Mouse (Mus musculus) heart, embryonic 15.5 days (tissue): ENCODE data around the gene Gm42372. TPM values are rescaled to one million over a fixed set of nuclear protein-coding genes. Genes with fewer than 3 reads are reported as not detected.

Source experiments
- ATAC-seq: fragments of 200-750 bp; cut with Nextera tagmentation; replicated peaks from 2 replicates; pipeline ENCODE4 v1.8.0; 2017; ENCODE audit warnings: low read depth, moderate TSS enrichment; ENCODE audit not compliant: insufficient number of reproducible peaks, insufficient read depth, low FRiP score
- H3K27ac ChIP-seq: fragments of 300-500 bp; sonication (generic); 2 replicates; pipeline ENCODE4 v1.5.1; 2015; ENCODE audit warnings: mild to moderate bottlenecking, inconsistent platforms
- H3K27me3 ChIP-seq: fragments of 300-500 bp; sonication (generic); 2 replicates; pipeline ENCODE4 v1.6.1; 2015; ENCODE audit warnings: inconsistent platforms
- H3K36me3 ChIP-seq: fragments of 300-500 bp; sonication (generic); 2 replicates; pipeline ENCODE4 v1.6.1; 2015; ENCODE audit warnings: mild to moderate bottlenecking, inconsistent platforms
- H3K4me1 ChIP-seq: fragments of 300-500 bp; sonication (generic); replicated peaks from 2 replicates; pipeline ENCODE4 v1.6.1; 2015; ENCODE audit warnings: inconsistent platforms
- H3K4me2 ChIP-seq: fragments of 300-500 bp; sonication (generic); 2 replicates; pipeline ENCODE4 v1.6.1; 2015; ENCODE audit warnings: inconsistent platforms, mild to moderate bottlenecking, moderate library complexity
- H3K4me3 ChIP-seq: fragments of 300-500 bp; sonication (generic); 2 replicates; pipeline ENCODE4 v1.5.1; 2015; ENCODE audit warnings: mild to moderate bottlenecking, inconsistent platforms
- H3K9ac ChIP-seq: fragments of 300-500 bp; sonication (generic); 2 replicates; pipeline ENCODE4 v1.6.1; 2015; ENCODE audit warnings: mild to moderate bottlenecking, inconsistent platforms
- H3K9me3 ChIP-seq: fragments of 300-500 bp; sonication (generic); replicated peaks from 2 replicates; pipeline ENCODE4 v1.6.1; 2016; ENCODE audit warnings: inconsistent platforms
- WGBS: fragments of 180-500 bp; shearing (Covaris S2); methylation state at CpG from one replicate; pipeline ENCODE4 v1.1.7; 2015; ENCODE audit warnings: mixed read lengths; 5-methylcytosine and 5-hydroxymethylcytosine counted together
- polyA plus RNA-seq: library from polyadenylated mRNA; unstranded; fragments of >200 nt; fragmentation: Nextera tagmentation; extraction: Ambion mirVana; gene quantifications from 2 replicates; pipeline ENCODE4 v1.2.1, GENCODE M21; 2015

The Gm42372 gene
- polyA plus RNA-seq, 1 experiment from 2014 or later = 0.05 TPM

DNA sequence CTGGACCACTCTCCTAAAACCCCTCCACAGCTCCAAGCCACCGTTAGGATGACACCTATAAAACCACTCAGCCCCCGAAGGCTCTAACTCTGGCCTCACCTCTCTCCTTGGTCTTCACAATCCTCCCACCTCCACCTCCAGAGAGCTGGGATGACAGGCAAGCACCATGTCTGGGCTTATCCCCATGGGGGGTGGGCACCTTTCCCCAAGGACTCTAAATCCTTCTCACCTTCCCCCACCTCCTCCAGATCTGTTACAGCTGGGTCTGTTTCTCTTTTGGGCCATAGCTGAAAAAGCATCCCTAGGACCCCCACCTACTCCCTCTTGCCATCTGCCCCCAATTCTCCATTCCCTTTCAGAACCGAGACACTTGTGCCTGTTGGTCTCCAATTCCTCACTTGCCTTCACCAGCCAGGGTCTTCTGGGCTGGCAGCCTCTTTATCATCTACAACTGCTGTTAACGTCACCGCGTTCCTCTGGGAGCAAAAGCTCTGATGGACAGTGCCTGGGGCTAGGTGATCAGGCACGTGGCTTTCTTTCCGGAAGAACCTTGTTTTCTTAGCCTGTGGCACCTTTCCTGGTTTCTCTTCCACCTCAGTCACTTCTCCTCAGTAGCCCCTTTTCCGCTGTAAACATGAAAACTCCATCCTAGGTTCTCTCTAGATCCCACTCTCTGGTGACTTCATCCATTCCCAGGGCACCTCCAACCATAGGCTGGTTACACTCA is 43.2 kb downstream of the Gm42372 start:
- H3K9ac ChIP-seq = peak overlapping the region; percentile 87
- H3K4me3 ChIP-seq = peak overlapping the region; percentile 82
- H3K4me2 ChIP-seq = peak overlapping the region; percentile 78
- H3K27me3 ChIP-seq = no peaks in the 10 kb centered on the region
- H3K36me3 ChIP-seq = peaks cover 14% of the 10 kb centered on the region
- peaks cover 60% of the 10 kb centered on the region for H3K4me1 ChIP-seq
- no peak for ATAC-seq
- no peaks in the 10 kb centered on the region for H3K9me3 ChIP-seq
- WGBS = 50% methylated on average over 9 of the region's 9 CpGs
- H3K27ac ChIP-seq = peak overlapping the region; percentile 88; the same call in 1 of the 2 replicates

DNA sequence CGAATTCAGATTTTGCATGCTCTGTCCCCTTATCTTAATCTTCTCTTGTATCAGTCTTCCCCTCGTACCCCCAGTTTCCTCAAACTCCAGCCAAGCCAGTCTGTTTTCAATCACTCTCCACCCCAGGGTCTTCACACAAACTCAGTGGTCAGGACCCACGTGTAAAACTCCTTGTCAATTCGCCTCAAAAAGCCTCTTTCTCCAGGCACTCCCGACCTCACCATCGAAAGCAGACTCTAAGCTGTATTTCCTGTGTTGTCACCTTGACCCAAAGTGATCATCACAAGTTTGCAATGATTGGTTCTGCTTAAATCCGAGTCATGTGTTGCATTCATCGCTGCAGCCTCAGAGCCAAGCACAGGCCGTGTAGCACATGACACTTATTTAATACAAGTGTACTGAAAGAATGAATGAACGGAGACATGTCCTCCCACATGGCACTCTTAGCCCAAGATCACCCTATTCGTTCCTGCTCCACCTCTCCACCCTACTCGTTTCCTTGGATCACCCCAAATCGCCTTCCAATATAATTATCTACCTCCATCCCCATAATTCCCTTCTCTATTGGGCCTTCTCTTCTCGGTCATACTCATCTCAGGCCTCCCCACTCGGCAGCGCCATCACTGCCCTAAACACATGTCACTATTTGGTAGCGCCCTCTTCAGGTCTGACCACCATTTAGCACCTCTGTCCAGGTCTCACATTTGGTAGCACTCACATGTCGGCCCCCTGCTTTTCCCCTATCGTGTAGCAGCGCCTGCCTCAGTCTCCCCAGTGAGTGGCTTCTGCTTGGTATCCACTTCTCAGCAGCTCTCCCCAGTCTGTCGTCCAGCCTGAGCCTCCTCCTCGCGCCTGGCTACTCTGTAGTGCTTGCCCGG is 44.1 kb downstream of the Gm42372 start:
- Histone ChIP-seq H3K4me3 (peak overlapping the region; percentile 82), H3K9me3 (no peaks in the 10 kb centered on the region), H3K9ac (peak overlapping the region; percentile 87), H3K4me1 (peaks cover 57% of the 10 kb centered on the region), H3K4me2 (peak overlapping the region; percentile 78), H3K27ac (peak overlapping the region; percentile 88), H3K27me3 (no peaks in the 10 kb centered on the region), H3K36me3 (peaks cover 12% of the 10 kb centered on the region)
- ATAC-seq = peak; percentile 25; the same call in 1 of the 2 replicates
- WGBS = 2% methylated on average over 24 of the region's 24 CpGs

DNA sequence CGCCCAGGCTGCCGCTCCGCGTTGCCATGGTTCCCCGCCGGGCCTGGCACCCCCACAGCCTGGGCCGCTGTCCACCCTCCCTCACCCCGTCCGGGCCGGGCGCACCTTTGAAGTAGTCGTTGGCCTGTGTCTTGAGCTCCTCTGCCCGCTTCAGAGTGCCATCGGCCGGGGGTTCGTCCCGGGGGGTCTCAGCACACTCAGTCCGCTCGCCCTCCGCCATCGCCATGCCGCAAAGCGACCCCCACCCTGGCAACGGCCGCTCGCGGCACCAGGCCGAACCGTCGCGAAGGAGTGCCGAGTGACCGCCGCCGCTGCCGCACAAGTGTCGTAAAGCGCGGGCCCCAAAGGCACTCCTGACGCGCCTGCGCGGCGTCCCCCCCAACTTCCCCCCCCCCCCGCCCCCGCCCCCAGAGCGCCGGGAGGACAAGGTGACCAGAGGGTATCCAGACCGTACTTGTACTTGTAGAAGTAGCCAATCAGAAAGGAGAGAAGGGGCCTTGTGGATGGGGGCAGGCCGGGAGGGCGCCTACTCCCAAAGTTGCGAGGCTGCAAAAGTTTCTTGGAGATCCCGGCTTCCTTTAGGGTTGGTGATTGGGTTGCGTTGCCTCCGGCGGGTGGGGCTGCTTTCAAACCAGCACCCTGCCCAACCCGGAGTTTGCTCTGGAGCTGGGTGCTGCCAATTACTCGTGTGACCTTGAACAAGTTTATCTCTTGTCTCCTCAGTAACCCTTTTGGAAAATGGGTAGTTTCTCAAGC is 44.9 kb downstream of the Gm42372 start, which contains the start of gene Ppp5c:
Ppp5c (minus strand) TSS at position 337 of the 756 bp plus-strand sequence.
- Histone ChIP-seq H3K36me3 (peaks cover 15% of the 10 kb centered on the region), H3K4me2 (peak within 1 kb of the TSS; percentile 78), H3K27me3 (no peaks in the 10 kb centered on the region), H3K9ac (peak within 1 kb of the TSS; percentile 87), H3K9me3 (no peaks in the 10 kb centered on the region), H3K4me1 (peaks cover 49% of the 10 kb centered on the region), H3K27ac (peak within 1 kb of the TSS; percentile 88), H3K4me3 (peak within 1 kb of the TSS; percentile 82)
- peak; percentile 78 for ATAC-seq
- WGBS = under 1% methylated on average over 56 of the region's 58 CpGs

DNA sequence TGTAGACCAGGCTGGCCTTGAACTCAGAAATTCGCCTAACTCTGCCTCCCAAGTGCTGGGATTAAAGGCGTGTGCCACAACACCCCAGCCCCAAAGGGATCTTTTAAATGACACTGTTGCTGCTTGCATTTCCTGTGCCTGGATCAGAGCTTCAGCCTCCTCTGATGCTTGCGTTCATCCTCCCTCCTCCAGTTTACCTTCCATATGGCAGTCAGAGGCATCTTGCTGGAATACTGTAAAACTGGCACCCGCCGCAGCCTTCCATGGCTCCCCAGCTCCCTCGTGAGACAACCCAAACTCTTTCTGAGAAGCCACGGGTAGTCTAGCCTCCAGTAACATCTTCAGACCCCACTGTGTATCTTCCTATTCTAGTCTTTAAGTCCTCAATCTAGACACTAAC is 46.0 kb downstream of the Gm42372 start:
- no peak overlapping the region for H3K9ac ChIP-seq
- WGBS = 77% methylated on average over 7 of the region's 7 CpGs
- peaks cover 38% of the 10 kb centered on the region for H3K4me1 ChIP-seq
- no peaks in the 10 kb centered on the region for H3K27me3 ChIP-seq
- no peaks in the 10 kb centered on the region for H3K9me3 ChIP-seq
- ATAC-seq = no peak
- H3K27ac ChIP-seq = peak overlapping the region; percentile 88
- H3K4me2 ChIP-seq = no peak overlapping the region
- peaks cover 25% of the 10 kb centered on the region for H3K36me3 ChIP-seq
- no peak overlapping the region for H3K4me3 ChIP-seq

DNA sequence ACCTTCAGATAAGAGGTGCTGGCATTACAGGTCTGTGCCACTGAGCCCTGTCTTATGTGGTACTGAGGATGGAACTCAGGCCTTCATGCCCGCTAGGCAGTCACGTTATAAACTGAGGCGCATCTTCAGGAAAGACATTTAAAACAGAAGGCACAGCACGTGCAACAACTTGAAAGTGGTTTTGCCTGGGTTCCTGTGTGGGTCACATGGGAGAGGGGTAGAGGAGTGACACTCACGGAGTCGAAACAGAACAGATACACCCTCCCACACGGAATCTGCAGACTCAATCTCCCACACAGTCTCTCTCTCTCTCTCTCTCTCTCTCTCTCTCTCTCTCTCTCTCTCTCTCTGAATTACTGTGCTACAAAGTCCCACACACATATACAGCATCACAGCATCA is 47.4 kb downstream of the Gm42372 start:
- no peak overlapping the region for H3K27ac ChIP-seq
- peaks cover 25% of the 10 kb centered on the region for H3K4me1 ChIP-seq
- H3K9ac ChIP-seq = no peak overlapping the region
- no peaks in the 10 kb centered on the region for H3K27me3 ChIP-seq
- WGBS = 61% methylated on average over 7 of the region's 7 CpGs
- H3K36me3 ChIP-seq = peaks cover 38% of the 10 kb centered on the region
- H3K4me3 ChIP-seq = no peak overlapping the region
- no peak overlapping the region for H3K4me2 ChIP-seq
- no peaks in the 10 kb centered on the region for H3K9me3 ChIP-seq
- no peak for ATAC-seq

Other genes with a start within 250 kb of the Gm42372 start
- 194 and 219 TPM in 2 replicates for gene Ap2s1, start 244.7 kb upstream of the Gm42372 start, polyA plus RNA-seq
- 40.2 and 46.4 TPM in 2 replicates for gene Slc1a5, start 201.7 kb upstream of the Gm42372 start, polyA plus RNA-seq
- 73.9 and 90.0 TPM in 2 replicates for gene Strn4, start 167.2 kb upstream of the Gm42372 start, polyA plus RNA-seq
- 30.8 and 32.7 TPM in 2 replicates for gene Fkrp, start 166.4 kb upstream of the Gm42372 start, polyA plus RNA-seq
- 9.9 and 13.3 TPM in 2 replicates for gene Prkd2, start 140.2 kb upstream of the Gm42372 start, polyA plus RNA-seq
- gene Dact3, start 107.8 kb upstream of the Gm42372 start, polyA plus RNA-seq = 5.8 and 7.0 TPM in 2 replicates
- 4.2 and 5.2 TPM in 2 replicates for gene Gng8, start 91.3 kb upstream of the Gm42372 start, polyA plus RNA-seq
- gene Ptgir, start 76.6 kb upstream of the Gm42372 start, polyA plus RNA-seq = 0.86 and 1.2 TPM in 2 replicates
- 96.4 and 98.4 TPM in 2 replicates for gene Calm3, start 59.0 kb upstream of the Gm42372 start, polyA plus RNA-seq
- gene Pnmal2, start 38.4 kb upstream of the Gm42372 start, polyA plus RNA-seq = 4.7 and 6.2 TPM in 2 replicates
- 0.05 and 0.24 TPM in 2 replicates for gene Pnmal1, start 23.4 kb upstream of the Gm42372 start, polyA plus RNA-seq
- gene Ccdc8, start 9.6 kb downstream of the Gm42372 start, polyA plus RNA-seq = 28.1 and 34.0 TPM in 2 replicates
- 82.5 and 99.2 TPM in 2 replicates for gene Ppp5c, start 44.8 kb downstream of the Gm42372 start, polyA plus RNA-seq
- 36.4 and 44.0 TPM in 2 replicates for gene Hif3a, start 79.3 kb downstream of the Gm42372 start, polyA plus RNA-seq
- 0.08 and 0.16 TPM in 2 replicates for gene Psg16, start 91.0 kb downstream of the Gm42372 start, polyA plus RNA-seq
- not detected in 2 replicates for gene Ceacam3, start 167.2 kb downstream of the Gm42372 start, polyA plus RNA-seq
- gene Psg29, start 220.4 kb downstream of the Gm42372 start, polyA plus RNA-seq = not detected in 2 replicates